Mouse (Mus musculus) megakaryocyte, embryonic 14.5 days (primary cell): ENCODE data around the gene Hells.

ENCODE experiments used
- FLI1 ChIP-seq: IDR thresholded peaks from 2 replicates; pipeline ENCODE4 v1.6.1; 2012; ENCODE audit warnings: low read length, inconsistent platforms, mixed read lengths
- GATA1 ChIP-seq: IDR thresholded peaks from 3 replicates; pipeline ENCODE4 v1.6.1; 2012; ENCODE audit warnings: mixed read lengths, low read length, inconsistent platforms, borderline replicate concordance

DNA sequence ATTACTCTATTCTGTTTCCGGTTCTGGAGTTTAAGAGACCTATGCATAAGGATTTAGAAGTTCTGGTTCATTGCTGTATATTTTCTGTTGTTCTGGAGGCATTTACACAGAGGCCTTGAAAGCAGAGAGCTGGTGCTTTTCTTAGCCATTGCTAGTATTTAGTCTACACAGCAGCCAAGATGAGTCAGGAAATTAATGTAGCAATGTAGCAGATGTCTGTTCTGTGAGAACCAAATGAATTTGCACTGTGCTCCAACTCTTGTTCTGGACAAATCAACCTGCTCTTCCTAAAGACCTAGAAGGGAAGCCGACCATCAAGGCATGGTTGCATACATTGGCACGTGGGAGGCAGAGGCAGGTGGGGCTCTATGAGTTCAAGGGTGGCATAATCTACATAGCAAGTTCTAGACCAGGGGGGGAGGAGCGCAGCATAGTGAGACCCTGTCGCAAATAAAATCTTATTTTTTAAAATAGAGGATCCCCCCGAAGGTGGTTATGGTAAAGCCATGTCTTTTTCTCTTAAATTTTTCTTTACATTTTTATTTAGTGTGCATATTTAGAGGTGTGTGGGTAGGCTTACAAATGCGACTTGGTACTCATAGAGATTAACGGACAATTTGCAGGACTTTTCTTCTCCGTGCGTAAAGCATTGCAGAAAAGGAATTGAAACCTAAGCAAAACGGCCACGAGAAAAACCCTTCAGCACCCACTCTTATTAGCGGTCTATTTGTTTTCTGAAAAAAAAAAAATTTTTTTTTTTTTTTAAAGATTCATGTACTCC is 1.1 kb upstream of the Hells start:
- TF ChIP-seq GATA1 (no peak), FLI1 (no peak)
